Mouse (Mus musculus) brain, adult 10 weeks (tissue): Measurements from ENCODE around the gene Col24a1. TPM values are rescaled to one million over a fixed set of nuclear protein-coding genes. Genes with fewer than 3 reads are reported as not detected.

Experiments used
- polyA plus RNA-seq: library from polyadenylated mRNA; stranded (reverse); fragments of 350-450 nt; fragmentation: Illumina TruSeq; extraction: RNeasy Lipid Tissue Mini Kit (QIAGEN cat#74804); gene quantifications from one replicate; pipeline ENCODE4 v1.2.3, GENCODE M21; 2015; ENCODE audit warnings: low read depth, low replicate concordance

Col24a1 gene
- 2.8 TPM for polyA plus RNA-seq

DNA sequence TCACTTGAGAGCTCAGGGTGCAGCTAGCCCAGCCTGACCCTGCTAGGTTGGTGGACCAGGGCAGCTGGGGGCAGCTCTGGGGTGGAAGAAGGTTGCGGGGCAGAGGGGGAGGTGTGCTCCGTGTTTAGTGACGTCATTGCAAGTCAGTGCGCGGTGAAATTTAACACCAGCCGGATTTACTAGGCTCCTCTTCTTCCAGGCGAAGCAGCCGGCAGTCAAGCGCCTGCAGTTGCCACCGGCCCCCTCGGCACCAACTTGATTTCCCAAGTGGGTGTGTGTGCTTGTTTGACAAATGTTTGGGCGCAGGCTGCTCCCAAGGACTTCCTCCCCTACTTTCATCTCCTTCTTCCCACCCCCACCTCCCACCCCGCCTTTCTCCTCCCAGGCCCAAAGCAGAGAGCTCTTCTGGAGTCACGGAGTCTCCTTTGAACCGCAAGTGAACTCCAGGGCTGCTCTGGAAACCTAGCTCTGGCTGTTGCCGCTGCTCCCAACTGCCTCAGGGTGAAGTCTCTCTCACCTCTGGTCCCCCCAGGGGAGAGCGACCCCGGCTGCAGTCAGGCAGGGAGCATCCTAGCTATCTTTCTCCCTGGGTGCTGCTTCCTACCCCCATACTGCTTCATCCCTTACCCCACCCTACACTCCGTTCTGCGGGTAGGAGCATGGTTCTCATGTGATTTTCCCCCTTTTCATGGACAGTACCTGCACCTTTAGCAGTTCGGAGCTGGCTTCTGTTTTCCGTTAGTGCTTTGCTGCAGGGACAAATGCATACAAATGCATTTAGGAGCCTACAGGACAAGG, at the start of gene Col24a1:
TSS of gene Col24a1 (plus strand) at position 136 of the 798 bp plus-strand sequence.

GRCm38 (mm10) chr3:145575743-145576481, 283.6 kb downstream of the Col24a1 start, which contains the start of gene Znhit6:
Znhit6 (plus strand) TSS chr3:145576205.

Other genes with a start within 250 kb of the Col24a1 start
- gene Clca2, start 193.0 kb upstream of the Col24a1 start, polyA plus RNA-seq: not detected
- 17.1 TPM for gene Odf2l, start 173.9 kb upstream of the Col24a1 start, polyA plus RNA-seq